ENCODE assay signal across 14 mouse cellular contexts in the genomic region with DNA sequence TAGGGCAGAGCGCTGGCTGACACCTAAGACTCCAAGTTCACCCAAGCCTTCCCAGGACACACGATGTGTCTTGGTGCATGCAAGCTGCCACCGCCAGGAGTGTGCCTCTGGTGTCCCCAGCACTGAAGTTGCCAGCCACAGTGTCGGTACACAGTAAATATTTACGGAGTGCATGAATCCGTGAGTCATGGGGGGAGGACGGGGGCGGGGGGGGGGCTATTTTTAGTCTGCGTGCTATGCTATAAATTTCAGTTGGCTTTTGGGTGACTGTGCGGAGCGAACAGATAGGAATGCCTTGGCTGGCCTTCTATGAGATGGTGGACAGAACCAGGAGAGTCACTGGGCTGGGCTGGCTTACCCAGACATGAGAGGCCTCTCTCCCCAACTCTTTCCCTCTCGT. TPM values are rescaled to one million over a fixed set of nuclear protein-coding genes. Genes with fewer than 3 reads are reported as not detected.
DNase-seq lines count a peak whose midpoint lies in the region; ATAC-seq and TF ChIP-seq lines count a peak whose summit lies in the region.
"Had no signal": no experiment of that assay in that cellular context is flagged by ENCODE, and none has a peak within 500 bp of the region (broad histone marks: within the 10 kb centered on the region; RNA-seq: fewer than 3 reads in every experiment).

No protein-coding gene starts in this region.

- no peak for TF ChIP-seq CTCF in liver, postnatal 0 days (IDR thresholded peaks at IDR 0.05; ENCODE audit: low read depth)

- H3K9ac ChIP-seq in forebrain, embryonic 13.5 days, result no peak overlapping the region
- no peak overlapping the region for H3K9ac ChIP-seq in liver, postnatal 0 days (replicated peaks)
- H3K9ac ChIP-seq in liver, embryonic 12.5 days, result no peak overlapping the region
- H3K9ac ChIP-seq in hindbrain, embryonic 12.5 days, result no peak overlapping the region
- H3K9ac ChIP-seq: liver, embryonic 13.5 days; neural tube, embryonic 15.5 days had no signal

- no peak overlapping the region for H3K4me3 ChIP-seq in forebrain, embryonic 10.5 days
- no peak overlapping the region for H3K4me3 ChIP-seq in forebrain, embryonic 13.5 days
- no peak overlapping the region for H3K4me3 ChIP-seq in liver, postnatal 0 days (ENCODE audit: low read depth, low read length)
- H3K4me3 ChIP-seq in liver, embryonic 12.5 days, result no peak overlapping the region
- no peak overlapping the region for H3K4me3 ChIP-seq in embryonic facial prominence, embryonic 10.5 days
- no peak overlapping the region for H3K4me3 ChIP-seq in hindbrain, embryonic 12.5 days
- H3K4me3 ChIP-seq: erythroblast, embryonic 14.5 days; liver, embryonic 13.5 days; neural tube, embryonic 15.5 days had no signal

- no peaks in the 10 kb centered on the region for H3K9me3 ChIP-seq in forebrain, embryonic 10.5 days
- H3K9me3 ChIP-seq in forebrain, embryonic 13.5 days (replicated peaks), result no peaks in the 10 kb centered on the region
- no peaks in the 10 kb centered on the region for H3K9me3 ChIP-seq in liver, postnatal 0 days (ENCODE audit: low read length)
- no peaks in the 10 kb centered on the region for H3K9me3 ChIP-seq in liver, embryonic 12.5 days (replicated peaks)
- no peaks in the 10 kb centered on the region for H3K9me3 ChIP-seq in embryonic facial prominence, embryonic 10.5 days
- no peaks in the 10 kb centered on the region for H3K9me3 ChIP-seq in hindbrain, embryonic 12.5 days (replicated peaks)
- H3K9me3 ChIP-seq: liver, embryonic 13.5 days; neural tube, embryonic 15.5 days had no signal

- no peak overlapping the region for H3K4me2 ChIP-seq in forebrain, embryonic 13.5 days
- no peak overlapping the region for H3K4me2 ChIP-seq in liver, postnatal 0 days (ENCODE audit: low read depth, low read length)
- no peak overlapping the region for H3K4me2 ChIP-seq in liver, embryonic 12.5 days
- H3K4me2 ChIP-seq in hindbrain, embryonic 12.5 days (replicated peaks), result no peak overlapping the region
- H3K4me2 ChIP-seq: liver, embryonic 13.5 days; neural tube, embryonic 15.5 days had no signal

- H3K4me1 ChIP-seq in forebrain, embryonic 10.5 days, result peaks cover 41% of the 10 kb centered on the region
- H3K4me1 ChIP-seq in forebrain, embryonic 13.5 days, result peaks cover 29% of the 10 kb centered on the region
- H3K4me1 ChIP-seq in liver, postnatal 0 days (ENCODE audit: insufficient read depth), result no peaks in the 10 kb centered on the region
- H3K4me1 ChIP-seq in liver, embryonic 12.5 days, result 0 out of 2 replicates have a peak, but pooled peaks cover 2% of the 10 kb centered on the region
- H3K4me1 ChIP-seq in embryonic facial prominence, embryonic 10.5 days, result peaks cover 28% of the 10 kb centered on the region
- H3K4me1 ChIP-seq in hindbrain, embryonic 12.5 days, result peaks cover 34% of the 10 kb centered on the region
- H3K4me1 ChIP-seq: liver, embryonic 13.5 days had no signal

- H3K27me3 ChIP-seq in forebrain, embryonic 10.5 days (ENCODE audit: poor library complexity, severe bottlenecking), result no peaks in the 10 kb centered on the region
- H3K27me3 ChIP-seq in forebrain, embryonic 13.5 days, result no peaks in the 10 kb centered on the region
- no peaks in the 10 kb centered on the region for H3K27me3 ChIP-seq in liver, postnatal 0 days (ENCODE audit: insufficient read depth, low read length)
- no peaks in the 10 kb centered on the region for H3K27me3 ChIP-seq in liver, embryonic 12.5 days (replicated peaks)
- H3K27me3 ChIP-seq in embryonic facial prominence, embryonic 10.5 days (replicated peaks; ENCODE audit: low read depth, poor library complexity, severe bottlenecking), result no peaks in the 10 kb centered on the region
- H3K27me3 ChIP-seq in hindbrain, embryonic 12.5 days, result no peaks in the 10 kb centered on the region
- H3K27me3 ChIP-seq: liver, embryonic 13.5 days; neural tube, embryonic 15.5 days had no signal

- no peak for DNase-seq in forebrain, embryonic 10.5 days (ENCODE audit: extremely low spot score, low spot score)
- DNase-seq in liver, postnatal 0 days, result no peak
- no peak for DNase-seq in embryonic facial prominence, embryonic 10.5 days (ENCODE audit: low spot score)
- DNase-seq in heart, postnatal 10 days, result peak; percentile 46 to 63
- DNase-seq in retina, postnatal 1 day, result no peak
- DNase-seq: cerebellum, adult 9-10 months; layer of hippocampus, adult 9-11 months; left cerebral cortex, postnatal 4 days; liver, embryonic 13.5 days had no signal

- intact Hi-C loops in heart, postnatal 10 days (cut with DNase I), result no loop called here

- ATAC-seq in forebrain, embryonic 13.5 days, result no peak
- peak; percentile 40; the same call in 1 of the 2 replicates for ATAC-seq in liver, postnatal 0 days
- ATAC-seq in liver, embryonic 12.5 days, result no peak
- no peak for ATAC-seq in hindbrain, embryonic 12.5 days (ENCODE audit: low FRiP score)

- TF ChIP-seq EP300 in liver, postnatal 0 days (IDR thresholded peaks at IDR 0.05; ENCODE audit: low read depth), result no peak

- 0 out of 2 replicates have a peak overlapping the region, but pooled peaks have one; percentile 25 for H3K27ac ChIP-seq in forebrain, embryonic 10.5 days
- no peak overlapping the region for H3K27ac ChIP-seq in forebrain, embryonic 13.5 days
- no peak overlapping the region for H3K27ac ChIP-seq in liver, postnatal 0 days (ENCODE audit: low read depth)
- H3K27ac ChIP-seq in liver, embryonic 12.5 days, result no peak overlapping the region
- H3K27ac ChIP-seq in embryonic facial prominence, embryonic 10.5 days (replicated peaks), result peak overlapping the region; percentile 48; the same call in 1 of the 2 replicates
- H3K27ac ChIP-seq in hindbrain, embryonic 12.5 days, result no peak overlapping the region
- H3K27ac ChIP-seq: liver, embryonic 13.5 days; neural tube, embryonic 15.5 days had no signal

- no peaks in the 10 kb centered on the region for H3K36me3 ChIP-seq in forebrain, embryonic 10.5 days (replicated peaks)
- no peaks in the 10 kb centered on the region for H3K36me3 ChIP-seq in forebrain, embryonic 13.5 days (ENCODE audit: poor library complexity, severe bottlenecking)
- H3K36me3 ChIP-seq in liver, postnatal 0 days (replicated peaks; ENCODE audit: insufficient read depth, low read length), result no peaks in the 10 kb centered on the region
- H3K36me3 ChIP-seq in liver, embryonic 12.5 days, result no peaks in the 10 kb centered on the region
- H3K36me3 ChIP-seq in embryonic facial prominence, embryonic 10.5 days (replicated peaks), result no peaks in the 10 kb centered on the region
- no peaks in the 10 kb centered on the region for H3K36me3 ChIP-seq in hindbrain, embryonic 12.5 days
- H3K36me3 ChIP-seq: liver, embryonic 13.5 days; neural tube, embryonic 15.5 days had no signal

- whole genome bisulfite sequencing in forebrain, embryonic 10.5 days, result 89% methylated on average over 12 of the region's 12 CpGs
- 81% methylated on average over 12 of the region's 12 CpGs for whole genome bisulfite sequencing in forebrain, embryonic 13.5 days
- 54% methylated on average over 12 of the region's 12 CpGs for WGBS in liver, postnatal 0 days (ENCODE audit: insufficient replicate concordance)
- 70% methylated on average over 12 of the region's 12 CpGs for WGBS in liver, embryonic 12.5 days (ENCODE audit: insufficient replicate concordance)
- WGBS in embryonic facial prominence, embryonic 10.5 days, result 86% methylated on average over 12 of the region's 12 CpGs
- 89% methylated on average over 12 of the region's 12 CpGs for WGBS in hindbrain, embryonic 12.5 days

RNA-seq across cellular contexts. Expression of gene Atp9a, which starts 14.2 kb away (rescaled TPM):
- polyA plus RNA-seq in forebrain, embryonic 10.5 days (2016; fragmentation: Nextera tagmentation; extraction: Ambion mirVana), result 8.7 and 9.0 TPM in 2 replicates
- 35.2 and 37.1 TPM in 2 replicates for polyA plus RNA-seq in forebrain, embryonic 13.5 days (2015; fragmentation: Nextera tagmentation; extraction: Ambion mirVana)
- 7.3 and 7.8 TPM in 2 replicates for polyA plus RNA-seq in liver, postnatal 0 days (2015; fragmentation: Nextera tagmentation; extraction: Ambion mirVana)
- 3.7 and 4.3 TPM in 2 replicates for polyA plus RNA-seq in liver, embryonic 12.5 days (2016; fragmentation: Nextera tagmentation; extraction: Ambion mirVana)
- polyA plus RNA-seq in embryonic facial prominence, embryonic 10.5 days (2016; fragmentation: Nextera tagmentation; extraction: Ambion mirVana), result 9.3 and 9.4 TPM in 2 replicates
- 10 to 100 TPM; 64.0 TPM for total RNA-seq in heart, postnatal 10 days (2021)
- 50.8 and 54.2 TPM in 2 replicates for polyA plus RNA-seq in hindbrain, embryonic 12.5 days (2016; fragmentation: Nextera tagmentation; extraction: Ambion mirVana)

RNA-seq across cellular contexts. Expression of gene Sall4, which starts 39.7 kb away (rescaled TPM):
- polyA plus RNA-seq in forebrain, embryonic 10.5 days (2016; fragmentation: Nextera tagmentation; extraction: Ambion mirVana), result 35.3 and 39.1 TPM in 2 replicates
- 2.3 and 3.2 TPM in 2 replicates for polyA plus RNA-seq in forebrain, embryonic 13.5 days (2015; fragmentation: Nextera tagmentation; extraction: Ambion mirVana)
- 3.1 TPM in 2 replicates for polyA plus RNA-seq in liver, postnatal 0 days (2015; fragmentation: Nextera tagmentation; extraction: Ambion mirVana)
- 8.5 and 9.3 TPM in 2 replicates for polyA plus RNA-seq in liver, embryonic 12.5 days (2016; fragmentation: Nextera tagmentation; extraction: Ambion mirVana)
- 34.6 and 50.1 TPM in 2 replicates for polyA plus RNA-seq in embryonic facial prominence, embryonic 10.5 days (2016; fragmentation: Nextera tagmentation; extraction: Ambion mirVana)
- 1 to 10 TPM; 1.7 to 2.3 TPM for total RNA-seq in heart, postnatal 10 days (2021)
- polyA plus RNA-seq in hindbrain, embryonic 12.5 days (2016; fragmentation: Nextera tagmentation; extraction: Ambion mirVana), result 2.3 and 3.2 TPM in 2 replicates
- total RNA-seq: left cerebral cortex, postnatal 4 days had no signal

Comparison
In these comparisons a context has a peak if more than half of its experiments do, and no peak if none do; other contexts are left out.
1. H3K27ac ChIP-seq: peak in forebrain, embryonic 10.5 days (single experiment) and embryonic facial prominence, embryonic 10.5 days (single experiment); none in forebrain, embryonic 13.5 days (single experiment), liver, postnatal 0 days (single experiment), liver, embryonic 12.5 days (single experiment) and hindbrain, embryonic 12.5 days (single experiment).
2. DNase-seq: peak in heart, postnatal 10 days (2 of 2); none in forebrain, embryonic 10.5 days (single experiment), liver, postnatal 0 days (single experiment), embryonic facial prominence, embryonic 10.5 days (single experiment) and retina, postnatal 1 day (single experiment).